Mouse (Mus musculus): ENCODE data around the gene Eif2b3.
A peak's percentile ranks its signal among the peaks of the same experiment; 100 is the strongest.

Eif2b3 gene

DNA sequence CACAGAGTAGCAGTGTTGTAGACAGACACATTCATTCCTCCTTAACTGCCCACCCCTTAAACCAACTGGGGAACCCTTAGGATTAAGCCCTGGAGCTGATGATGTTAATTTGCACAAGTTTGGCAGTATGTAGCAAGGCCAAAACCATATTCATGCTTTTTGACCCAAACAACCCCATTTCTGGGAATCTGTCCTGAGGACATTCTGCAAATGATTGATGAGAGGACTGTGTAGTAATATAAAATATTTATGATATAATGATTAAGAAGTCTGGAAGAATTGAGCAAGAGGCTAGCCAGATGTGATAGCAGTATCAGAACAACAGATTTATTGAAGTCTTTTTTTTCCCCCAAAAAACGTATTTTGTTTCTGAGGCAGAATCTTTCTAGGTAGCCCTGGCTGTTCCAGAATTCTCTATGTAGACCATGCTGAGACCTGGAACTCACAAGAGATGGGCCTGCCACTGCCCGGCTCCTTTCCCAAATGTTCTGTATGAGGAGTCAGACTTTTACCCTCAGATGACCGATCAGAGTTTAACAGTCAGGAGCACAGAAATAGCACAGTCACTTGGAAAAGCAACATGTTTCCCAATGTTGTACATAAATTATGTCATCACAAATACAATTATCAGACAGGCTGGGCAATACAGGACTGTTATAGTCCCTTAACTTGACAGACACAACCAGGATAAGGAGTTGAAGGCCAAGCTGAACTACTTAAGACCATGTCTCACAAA is 75.6 kb downstream of the Eif2b3 start:
- no peak for DNase-seq (ENCODE audit: low read depth, low spot score)

DNA sequence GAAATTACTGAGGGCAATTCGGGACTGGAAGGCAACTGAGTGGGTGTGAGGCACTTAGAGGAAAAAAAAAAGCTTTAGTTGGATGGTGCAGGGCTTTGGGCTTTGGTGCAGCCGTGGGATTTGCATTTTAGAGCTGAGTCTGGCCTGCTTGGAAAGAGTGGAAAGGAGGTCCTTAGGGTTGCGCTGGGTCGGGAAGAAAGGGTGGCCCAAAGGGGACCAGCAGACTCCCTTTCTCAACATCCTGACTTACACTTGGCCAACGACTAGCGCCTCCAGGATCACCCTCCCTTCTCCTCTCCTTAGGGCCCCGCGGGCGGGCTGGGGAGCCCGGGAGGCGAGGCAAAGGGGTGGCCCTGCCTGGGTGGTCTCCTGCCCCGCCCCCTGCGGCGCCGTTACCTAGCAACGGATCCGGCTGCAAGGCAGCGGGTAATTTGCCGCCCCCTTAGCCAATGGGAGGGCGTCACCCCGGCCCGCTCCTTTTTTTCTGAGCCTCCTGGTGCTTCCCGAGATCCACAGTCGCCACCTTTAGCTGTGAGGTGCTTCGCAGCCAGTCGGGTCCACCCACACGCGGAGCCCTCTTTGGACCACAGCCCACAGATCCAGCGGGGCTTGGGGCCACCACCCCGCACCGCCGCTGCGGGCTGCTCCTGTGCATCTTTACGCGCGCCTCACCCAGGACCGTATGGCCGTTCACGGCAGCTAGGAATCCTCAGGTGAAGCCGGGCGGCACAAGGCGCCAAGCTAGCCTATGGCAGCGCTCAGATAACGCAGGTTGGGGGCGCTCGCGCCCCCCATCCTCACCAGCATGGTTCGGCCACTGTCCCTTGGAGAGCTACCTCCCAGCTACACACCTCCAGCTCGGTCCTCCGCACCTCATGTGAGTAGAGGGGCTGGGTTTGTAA is 76.6 kb downstream of the Eif2b3 start, which contains the start of gene Ptch2:
Ptch2 (plus strand) TSS at position 525 of the 902 bp plus-strand sequence.
- peak; percentile 74 for DNase-seq (ENCODE audit: low read depth, low spot score)

DNA sequence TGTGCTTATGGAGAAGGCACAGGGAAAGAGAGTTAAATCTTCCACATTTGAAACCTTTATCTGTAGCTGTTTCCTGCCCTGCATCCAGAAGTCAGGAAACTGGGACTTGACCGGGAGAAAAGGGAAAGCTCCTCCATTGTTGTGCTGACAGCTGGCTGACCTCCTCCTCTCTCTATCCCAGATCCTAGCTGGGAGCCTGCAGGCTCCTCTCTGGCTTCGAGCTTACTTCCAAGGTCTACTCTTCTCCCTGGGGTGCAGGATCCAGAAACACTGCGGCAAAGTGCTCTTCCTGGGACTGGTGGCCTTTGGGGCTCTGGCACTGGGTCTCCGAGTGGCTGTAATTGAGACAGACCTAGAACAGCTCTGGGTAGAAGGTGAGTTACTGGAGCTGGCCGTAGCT is 77.5 kb downstream of the Eif2b3 start:
- no peak for DNase-seq (ENCODE audit: low read depth, low spot score)

DNA sequence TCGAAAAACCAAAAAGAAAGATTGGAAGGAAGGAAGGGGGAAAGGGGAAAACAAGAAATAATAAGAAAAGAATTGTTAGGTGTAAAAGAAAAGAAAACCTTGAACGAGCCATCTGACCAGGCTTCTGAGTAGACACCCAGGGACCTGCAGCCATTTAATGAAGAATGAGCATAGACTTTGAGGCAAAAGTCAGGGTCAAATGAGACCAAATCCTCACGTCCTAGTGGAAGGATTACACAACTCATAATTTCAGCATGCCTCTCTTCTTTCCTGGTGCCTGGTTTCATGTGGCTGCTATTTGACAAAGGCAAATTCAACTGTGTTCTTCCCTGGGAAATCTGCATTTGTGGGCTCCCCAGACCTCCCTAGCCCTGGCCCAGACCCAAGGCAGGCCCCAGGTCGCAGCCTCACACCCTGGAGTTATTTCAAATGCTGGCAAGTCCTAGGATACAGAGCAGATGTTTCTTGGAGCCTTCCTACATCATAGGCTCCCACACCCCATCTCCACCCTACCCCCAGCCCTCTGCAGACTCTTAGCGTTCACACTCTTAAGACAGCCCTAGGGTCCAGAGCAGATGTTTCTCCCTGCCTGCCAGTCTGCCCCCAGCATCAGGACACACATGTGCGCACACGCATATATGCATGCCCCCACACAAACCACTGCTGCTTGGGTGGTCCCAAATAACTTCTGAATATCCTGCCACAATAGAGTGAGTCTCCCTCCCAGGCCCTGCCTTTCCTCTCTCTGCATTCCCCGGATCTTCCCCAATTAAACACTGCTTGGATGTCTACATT is 79.0 kb downstream of the Eif2b3 start:
- DNase-seq (ENCODE audit: low read depth, low spot score): no peak

DNA sequence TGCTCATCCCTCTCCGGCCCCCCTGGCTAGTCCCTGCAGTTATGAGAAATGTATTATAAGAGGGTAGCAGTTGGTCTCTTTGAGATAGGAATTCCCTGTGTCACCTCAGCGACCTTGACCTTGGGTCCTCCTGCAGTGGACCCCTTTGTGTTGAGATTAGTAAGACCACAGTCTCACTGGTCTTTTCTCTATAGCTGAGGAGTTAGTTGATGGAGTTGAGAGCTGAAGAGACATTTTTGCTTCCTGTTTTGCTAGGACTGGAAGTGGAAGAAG is 79.5 kb downstream of the Eif2b3 start:
- no peak for DNase-seq (ENCODE audit: low read depth, low spot score)

DNA sequence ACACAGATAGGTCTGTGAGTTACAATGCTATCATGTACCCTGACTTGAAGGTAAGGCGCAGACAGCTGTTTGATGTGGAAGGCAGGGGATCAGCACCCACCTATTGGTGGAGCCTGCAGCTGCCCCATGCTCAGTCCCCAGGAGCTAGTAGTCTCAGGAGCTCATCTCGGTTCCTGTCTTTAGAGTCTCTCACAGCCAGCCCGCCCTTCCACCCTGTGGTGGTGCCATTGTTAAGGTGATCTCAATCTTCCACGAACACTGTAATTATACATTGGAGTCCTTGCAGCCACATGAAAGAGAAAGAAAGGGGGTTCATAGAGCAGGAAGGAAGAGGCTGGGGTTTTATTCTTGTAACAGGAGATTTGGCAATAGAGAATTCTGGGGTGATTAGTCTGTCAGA is 80.8 kb downstream of the Eif2b3 start:
- DNase-seq (ENCODE audit: low read depth, low spot score): no peak

DNA sequence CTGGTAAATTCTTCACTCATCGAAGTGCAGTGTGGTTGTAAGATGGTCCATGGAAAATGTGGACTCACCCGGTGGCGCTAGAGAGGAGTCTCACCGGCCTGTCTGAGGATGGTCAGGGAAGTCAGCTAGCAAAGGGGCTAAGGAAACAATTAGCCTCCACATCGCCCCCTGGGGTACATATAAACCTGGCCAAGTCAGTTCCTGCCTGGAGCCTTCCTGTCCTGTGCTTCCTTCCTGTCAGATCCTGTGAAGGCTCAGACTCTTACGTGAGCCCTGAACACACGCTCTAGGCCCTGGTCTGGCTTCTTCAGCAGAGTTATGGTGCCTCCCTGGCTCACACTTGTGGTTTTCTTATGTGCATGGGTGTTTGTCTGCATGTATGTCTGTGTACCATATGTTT is 82.0 kb downstream of the Eif2b3 start:
- DNase-seq (ENCODE audit: low read depth, low spot score): no peak

DNA sequence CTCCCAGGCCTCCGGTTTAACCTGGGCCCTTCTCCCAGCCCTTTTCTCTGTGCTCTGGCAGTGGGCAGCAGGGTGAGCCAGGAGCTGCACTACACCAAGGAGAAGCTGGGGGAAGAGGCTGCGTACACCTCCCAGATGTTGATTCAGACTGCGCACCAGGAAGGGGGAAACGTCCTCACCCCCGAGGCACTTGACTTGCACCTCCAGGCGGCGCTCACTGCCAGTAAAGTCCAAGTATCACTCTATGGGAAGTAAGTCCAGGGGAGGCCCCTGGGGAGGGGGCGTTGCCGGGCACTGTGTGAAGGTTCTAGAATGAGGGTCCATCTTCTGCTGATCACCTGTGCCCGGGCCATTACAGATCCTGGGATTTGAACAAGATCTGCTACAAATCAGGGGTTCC is 85.5 kb downstream of the Eif2b3 start:
- DNase-seq (ENCODE audit: low read depth, low spot score): no peak

DNA sequence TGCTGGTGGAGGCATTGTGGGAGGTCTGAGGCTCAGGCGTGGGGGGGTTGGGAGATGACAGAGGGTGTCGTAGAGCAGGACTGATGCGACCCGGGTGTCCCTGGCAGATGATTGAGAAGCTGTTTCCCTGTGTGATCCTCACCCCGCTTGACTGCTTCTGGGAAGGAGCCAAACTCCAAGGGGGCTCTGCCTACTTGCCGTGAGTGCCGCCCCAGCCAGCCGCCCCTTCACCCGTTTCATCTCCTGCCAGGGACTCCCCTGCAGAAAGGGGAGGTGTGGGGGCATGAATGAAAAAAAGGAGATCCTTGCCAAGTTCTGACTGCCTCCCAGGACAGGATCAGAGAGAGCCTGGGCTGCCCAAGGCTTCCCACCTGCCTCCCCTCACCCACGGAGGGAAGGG is 85.9 kb downstream of the Eif2b3 start:
- no peak for DNase-seq (ENCODE audit: low read depth, low spot score)

DNA sequence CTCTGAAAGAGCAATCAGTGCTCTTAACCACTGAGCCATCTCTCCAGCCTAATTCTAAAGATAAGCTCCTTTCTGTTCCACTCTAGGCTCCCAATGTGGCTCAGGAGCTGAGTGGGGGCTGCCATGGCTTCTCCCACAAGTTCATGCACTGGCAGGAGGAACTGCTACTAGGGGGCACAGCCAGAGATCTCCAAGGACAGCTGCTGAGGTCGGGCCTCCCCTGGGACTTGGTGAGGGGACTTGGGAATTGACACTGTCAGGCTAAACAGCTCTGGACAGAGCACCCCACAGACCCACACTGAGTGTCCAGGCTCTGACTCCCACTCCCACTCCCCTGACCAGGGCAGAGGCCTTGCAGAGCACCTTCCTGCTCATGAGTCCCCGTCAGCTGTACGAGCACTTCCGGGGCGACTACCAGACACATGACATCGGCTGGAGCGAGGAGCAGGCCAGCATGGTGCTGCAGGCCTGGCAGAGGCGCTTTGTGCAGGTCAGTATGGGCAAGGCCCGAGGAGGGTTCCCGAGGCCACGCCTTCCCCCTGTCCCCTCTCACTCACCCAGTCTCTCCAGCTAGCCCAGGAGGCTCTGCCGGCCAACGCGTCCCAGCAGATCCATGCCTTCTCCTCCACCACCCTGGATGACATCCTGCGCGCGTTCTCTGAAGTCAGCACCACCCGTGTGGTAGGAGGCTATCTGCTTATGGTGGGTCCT is 88.8 kb downstream of the Eif2b3 start:
- no peak for DNase-seq (ENCODE audit: low read depth, low spot score)

DNA sequence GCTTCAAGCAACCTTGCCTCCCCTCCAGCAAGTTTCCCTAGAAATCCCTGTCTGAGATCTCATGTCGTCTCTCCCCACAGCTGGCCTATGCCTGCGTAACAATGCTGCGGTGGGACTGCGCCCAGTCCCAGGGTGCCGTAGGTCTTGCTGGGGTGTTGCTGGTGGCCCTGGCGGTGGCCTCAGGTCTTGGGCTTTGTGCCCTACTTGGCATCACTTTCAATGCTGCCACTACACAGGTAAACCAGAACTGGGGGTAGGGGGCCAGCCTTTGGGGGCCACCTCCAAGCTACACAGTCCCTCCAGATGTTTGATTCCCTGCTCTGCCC is 89.3 kb downstream of the Eif2b3 start:
- DNase-seq (ENCODE audit: low read depth, low spot score): no peak

DNA sequence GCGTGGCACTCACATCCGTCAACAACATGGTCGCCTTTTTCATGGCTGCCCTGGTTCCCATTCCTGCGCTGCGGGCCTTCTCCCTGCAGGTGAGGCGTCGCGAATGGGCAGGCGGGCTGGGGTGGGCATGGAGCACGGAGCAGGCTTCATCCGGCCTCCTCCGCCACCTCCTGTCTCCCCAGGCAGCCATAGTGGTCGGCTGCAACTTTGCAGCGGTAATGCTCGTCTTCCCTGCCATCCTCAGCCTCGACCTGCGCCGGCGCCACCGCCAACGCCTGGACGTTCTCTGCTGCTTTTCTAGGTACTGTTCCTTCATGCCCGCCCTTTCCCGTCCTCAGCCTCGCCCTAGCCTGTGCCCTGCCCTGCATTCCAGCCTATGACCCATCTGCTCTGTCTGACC is 90.1 kb downstream of the Eif2b3 start:
- no peak for DNase-seq (ENCODE audit: low read depth, low spot score)

DNA sequence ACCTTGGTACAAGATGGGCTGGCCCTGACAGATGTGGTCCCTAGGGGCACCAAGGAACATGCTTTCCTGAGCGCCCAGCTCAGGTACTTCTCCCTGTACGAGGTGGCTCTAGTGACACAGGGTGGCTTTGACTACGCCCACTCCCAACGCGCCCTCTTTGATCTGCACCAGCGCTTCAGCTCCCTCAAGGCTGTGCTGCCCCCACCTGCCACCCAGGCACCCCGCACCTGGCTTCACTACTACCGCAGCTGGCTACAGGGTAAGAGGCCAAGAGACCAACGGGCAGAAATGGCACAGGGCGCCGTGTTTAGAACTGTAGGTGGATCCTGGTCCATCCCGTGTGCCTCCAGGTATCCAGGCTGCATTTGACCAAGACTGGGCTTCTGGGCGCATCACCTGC is 91.0 kb downstream of the Eif2b3 start:
- DNase-seq (ENCODE audit: low read depth, low spot score): no peak

DNA sequence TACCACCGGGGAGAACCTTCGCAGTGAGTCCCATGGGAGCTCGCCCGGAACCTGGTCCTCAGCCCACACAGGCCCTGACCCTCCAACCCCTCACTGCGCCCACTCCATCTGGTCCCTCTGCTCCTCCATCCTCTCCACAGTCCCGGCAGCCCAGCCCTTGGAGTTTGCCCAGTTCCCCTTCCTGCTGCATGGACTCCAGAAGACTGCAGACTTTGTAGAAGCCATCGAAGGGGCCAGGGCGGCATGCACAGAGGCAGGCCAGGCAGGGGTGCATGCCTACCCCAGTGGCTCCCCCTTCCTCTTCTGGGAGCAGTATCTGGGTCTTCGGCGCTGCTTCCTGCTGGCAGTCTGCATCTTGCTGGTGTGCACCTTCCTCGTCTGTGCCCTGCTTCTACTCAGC is 91.8 kb downstream of the Eif2b3 start:
- DNase-seq (ENCODE audit: low read depth, low spot score): no peak

DNA sequence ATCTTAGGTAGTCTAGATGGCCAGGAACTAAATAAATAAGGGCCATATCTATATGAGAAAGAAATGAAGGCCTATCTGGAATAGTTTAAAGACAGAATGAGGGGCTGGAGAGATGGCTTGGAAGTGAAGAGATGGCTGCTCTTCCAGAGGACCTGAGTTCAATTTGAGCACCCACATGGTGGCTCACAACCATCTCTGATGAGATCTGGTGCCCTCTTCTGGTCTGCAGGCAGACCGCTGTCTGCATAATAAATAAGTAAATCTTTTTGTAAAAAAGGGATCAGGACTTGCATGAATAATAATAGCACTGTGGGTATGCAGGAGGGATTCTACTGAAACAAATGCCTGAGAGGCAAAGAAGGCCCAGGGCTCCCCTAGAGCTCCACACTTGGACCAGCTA is 94.0 kb downstream of the Eif2b3 start:
- DNase-seq (ENCODE audit: low read depth, low spot score): no peak

DNA sequence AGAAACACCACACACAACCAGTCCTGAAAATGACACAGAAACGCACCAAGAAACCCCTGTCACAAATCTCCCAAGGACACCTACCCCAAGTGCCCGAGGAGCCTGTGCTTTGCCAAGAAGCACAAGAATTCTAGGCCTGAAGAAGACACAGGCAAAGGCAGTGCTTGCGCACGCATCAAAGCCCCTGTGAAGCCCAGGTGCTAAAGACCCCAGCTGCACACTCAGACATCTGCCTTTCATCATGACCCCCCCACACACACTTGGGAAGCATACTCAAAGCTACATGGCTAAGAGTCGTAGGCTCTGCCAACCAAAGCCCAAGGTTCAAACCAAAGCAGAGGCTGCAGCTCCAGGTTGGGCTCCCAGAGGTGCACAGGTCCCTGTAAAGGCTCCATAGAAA is 96.4 kb downstream of the Eif2b3 start:
- DNase-seq (ENCODE audit: low read depth, low spot score): no peak

DNA sequence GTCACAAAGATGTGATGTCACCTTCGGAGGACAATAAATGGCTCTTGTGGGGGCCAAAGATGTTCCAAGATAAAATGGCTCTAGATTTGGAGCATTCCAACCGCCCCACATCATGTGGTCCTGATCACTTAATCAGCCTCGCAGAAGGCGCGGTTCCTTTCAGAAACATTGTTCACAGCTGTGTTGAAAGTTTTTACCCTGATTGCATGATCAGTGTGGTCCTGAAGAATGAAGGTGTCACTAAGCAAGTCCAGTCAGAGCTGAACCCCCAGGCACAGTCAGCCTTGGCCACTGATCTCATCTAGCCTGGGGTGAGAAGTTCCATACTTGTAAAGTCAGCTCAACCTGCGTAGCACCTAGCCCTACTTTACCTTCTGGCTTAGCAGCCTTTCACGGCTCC is 98.7 kb downstream of the Eif2b3 start:
- no peak for DNase-seq (ENCODE audit: low read depth, low spot score)

DNA sequence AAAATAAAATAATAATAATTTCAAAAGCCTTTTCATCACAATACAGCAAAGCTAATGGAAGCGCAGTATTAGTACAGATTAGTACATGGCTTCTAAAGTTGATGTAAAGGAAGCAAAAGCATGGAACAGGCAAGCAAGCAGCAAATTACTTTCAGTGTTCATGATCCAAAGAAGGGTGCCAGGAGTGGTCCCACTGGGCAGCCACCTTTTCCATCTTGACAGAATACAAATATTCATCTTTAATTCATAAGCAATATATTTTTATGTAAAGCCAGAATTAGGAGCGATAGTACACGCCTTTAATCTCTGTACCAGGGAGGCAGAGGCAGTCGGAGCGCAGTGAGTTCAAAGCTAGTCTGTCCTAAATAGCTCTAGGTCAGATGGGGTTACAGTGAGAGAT is 100.4 kb downstream of the Eif2b3 start:
- no peak for DNase-seq (ENCODE audit: low read depth, low spot score)

DNA sequence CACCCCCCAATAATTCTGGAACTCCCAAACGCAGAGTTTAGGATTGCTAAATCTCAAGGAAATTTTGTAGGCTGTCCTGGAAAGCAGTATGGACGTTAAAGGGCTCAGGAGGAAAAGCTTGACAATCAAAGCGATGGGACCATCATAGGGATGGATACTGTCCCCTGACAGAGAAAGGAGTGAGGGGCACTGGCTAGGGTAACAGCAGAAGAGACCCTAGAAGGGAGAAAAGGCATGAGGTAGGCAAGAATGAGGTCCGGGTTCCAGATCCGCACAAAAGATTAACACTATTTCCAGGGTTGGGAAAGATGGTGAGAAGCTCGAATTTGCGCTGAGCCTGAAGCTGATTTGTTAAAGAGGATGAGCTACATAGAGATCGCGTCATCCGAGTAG is 100.8 kb downstream of the Eif2b3 start:
- no peak for DNase-seq (ENCODE audit: low read depth, low spot score)

DNA sequence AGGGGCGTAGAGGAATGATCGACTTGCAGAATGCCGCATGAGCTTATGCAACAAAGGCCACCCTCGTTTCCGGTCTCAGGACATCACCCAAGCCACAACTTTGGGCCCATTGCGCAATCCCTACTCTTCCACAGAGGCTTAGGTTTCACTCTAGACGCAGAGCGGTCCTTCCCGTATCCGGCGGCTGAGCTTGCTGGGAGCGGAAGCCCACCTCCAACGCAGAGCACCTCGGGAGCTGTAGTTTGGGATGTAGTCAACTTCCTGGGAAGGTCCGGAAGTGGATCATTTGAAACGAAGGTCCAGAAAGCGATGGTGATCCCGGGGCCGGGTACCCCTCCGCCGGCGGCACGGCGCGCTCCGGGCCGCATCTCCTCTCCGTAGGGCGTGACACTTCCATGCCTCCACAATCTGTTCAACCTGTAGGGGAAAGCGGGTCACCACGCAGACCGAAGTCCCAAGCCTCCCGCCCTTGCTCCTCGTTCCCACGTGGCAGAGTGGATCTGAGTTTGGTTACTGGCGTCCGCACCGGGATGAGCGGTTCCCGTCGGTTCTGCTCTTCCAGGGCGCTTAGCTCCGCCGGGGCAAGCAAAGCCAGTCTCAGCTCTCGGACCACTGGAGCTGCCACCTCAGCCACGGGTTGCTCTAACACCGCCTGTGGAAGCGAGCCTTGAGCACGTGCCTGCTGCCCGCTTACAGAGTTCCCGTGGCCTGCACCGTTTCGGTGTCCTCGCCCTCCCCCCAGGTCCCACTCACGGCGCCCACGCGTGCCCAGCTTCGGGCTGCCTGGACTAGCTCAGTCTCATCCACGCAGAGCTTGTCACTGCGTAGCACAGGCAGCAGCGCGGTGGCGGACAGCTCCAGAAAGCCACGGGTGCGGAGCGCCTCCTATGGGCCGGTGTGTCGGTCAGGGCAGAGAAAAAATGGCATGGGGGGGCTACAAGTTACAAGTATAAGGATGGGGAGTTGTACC is 101.5 kb downstream of the Eif2b3 start:
- peak; percentile 85 for DNase-seq (ENCODE audit: low read depth, low spot score)

DNA sequence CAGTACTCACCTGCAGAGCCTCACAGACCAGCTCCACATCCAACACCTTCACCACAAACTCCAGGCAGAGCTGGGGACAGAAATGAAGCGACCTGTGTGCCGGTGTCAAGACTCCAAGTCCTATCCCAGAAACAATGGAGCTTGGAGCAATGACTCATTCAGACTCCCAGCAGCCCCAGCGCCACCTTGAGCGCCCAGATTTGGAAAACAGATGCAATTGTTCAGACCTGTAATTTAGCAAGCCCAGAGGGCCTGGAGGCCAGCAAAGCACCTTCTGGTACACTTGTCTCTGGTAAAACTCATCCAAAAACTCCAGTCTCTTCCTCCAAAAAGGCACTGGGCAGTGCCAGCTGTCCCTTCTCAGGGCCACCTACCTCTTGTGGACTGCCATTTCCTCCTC is 103.0 kb downstream of the Eif2b3 start:
- no peak for DNase-seq (ENCODE audit: low read depth, low spot score)

Measured in embryo, embryonic 11.5 days (tissue).